Mouse (Mus musculus) cortical plate, adult 2 months (tissue): ENCODE results near the gene Syt15.

Source experiments
- CTCF ChIP-seq: fragments of 200-500 bp; IDR thresholded peaks from 2 replicates; pipeline ENCODE4 v1.5.1; 2011; ENCODE audit warnings: mild to moderate bottlenecking, control low read depth, low read length; ENCODE audit not compliant: insufficient read depth; ENCODE audit errors: extremely low read depth
- POLR2A ChIP-seq: fragments of 200-500 bp; IDR thresholded peaks from 2 replicates; pipeline ENCODE4 v1.6.1; 2011; ENCODE audit warnings: mild to moderate bottlenecking, low read length, control low read depth; ENCODE audit not compliant: insufficient read depth; ENCODE audit errors: extremely low read depth

DNA sequence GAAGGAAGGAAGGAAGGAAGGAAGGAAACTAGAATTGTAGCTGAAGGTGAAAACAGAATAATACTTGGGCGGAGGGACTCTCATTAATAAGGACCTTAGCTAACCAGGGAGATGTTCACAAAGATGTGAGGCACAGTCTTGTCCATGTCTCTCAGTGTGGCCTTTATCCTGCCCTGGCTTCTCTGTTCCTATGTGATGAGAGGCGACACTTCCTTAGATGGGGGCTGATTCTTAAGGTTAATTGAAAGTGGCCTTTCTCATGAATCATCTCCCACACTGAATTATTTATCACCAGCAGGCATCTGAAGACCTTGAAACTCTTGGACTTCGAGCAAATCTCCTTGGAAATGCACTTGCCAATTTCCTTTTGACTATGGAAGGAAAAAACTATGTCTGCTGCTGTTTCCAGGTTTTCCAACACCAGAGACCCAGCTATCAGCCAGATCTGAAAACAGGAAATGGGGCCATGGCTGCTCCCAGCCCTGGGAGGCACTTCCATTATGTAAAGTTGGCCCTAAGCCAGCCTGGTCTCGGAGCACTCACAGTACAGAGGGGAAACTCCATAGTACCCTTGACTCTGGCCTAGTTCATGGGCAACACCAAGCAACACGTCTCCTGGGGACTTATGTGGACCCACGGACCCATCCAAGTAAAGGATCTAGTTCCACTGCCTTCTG lies 3.8 kb upstream of the Syt15 start:
- no peak for TF ChIP-seq CTCF
- no peak for TF ChIP-seq POLR2A
